ENCODE assay signal across 24 mouse cellular contexts in genomic region chr5:113087465-113087864, GRCm38 (mm10). TPM values are rescaled to one million over a fixed set of nuclear protein-coding genes. Genes with fewer than 3 reads are reported as not detected.
DNase-seq lines count a peak whose midpoint lies in the region; ATAC-seq and TF ChIP-seq lines count a peak whose summit lies in the region.
"Had no signal": no experiment of that assay in that cellular context is flagged by ENCODE, and none has a peak within 500 bp of the region (broad histone marks: within the 10 kb centered on the region; RNA-seq: fewer than 3 reads in every experiment).

No protein-coding gene starts in this region.

- H3K27me3 ChIP-seq in hindbrain, postnatal 0 days (ENCODE audit: insufficient read depth, low read length) = no peaks in the 10 kb centered on the region
- H3K27me3 ChIP-seq in hindbrain, embryonic 11.5 days (ENCODE audit: control insufficient read depth, insufficient read depth, low read length) = no peaks in the 10 kb centered on the region
- H3K27me3 ChIP-seq: embryonic facial prominence, embryonic 12.5 days; forebrain, embryonic 13.5 days; forebrain, embryonic 15.5 days had no signal

- H3K4me3 ChIP-seq in hindbrain, postnatal 0 days (ENCODE audit: low read length) = no peak overlapping the region
- no peak overlapping the region for H3K4me3 ChIP-seq in hindbrain, embryonic 11.5 days (ENCODE audit: low read depth, low read length)
- H3K4me3 ChIP-seq: embryonic facial prominence, embryonic 10.5 days; embryonic facial prominence, embryonic 12.5 days; forebrain, embryonic 13.5 days; forebrain, embryonic 15.5 days had no signal

- WGBS in hindbrain, postnatal 0 days = 88% methylated on average over 2 of the region's 2 CpGs
- 84% methylated on average over 2 of the region's 2 CpGs for WGBS in hindbrain, embryonic 11.5 days

- peak overlapping the region; percentile 38; the same call in 1 of the 2 replicates for H3K27ac ChIP-seq in hindbrain, postnatal 0 days
- no peak overlapping the region for H3K27ac ChIP-seq in hindbrain, embryonic 11.5 days (ENCODE audit: low read depth, low read length)
- H3K27ac ChIP-seq: embryonic facial prominence, embryonic 10.5 days; embryonic facial prominence, embryonic 12.5 days had no signal

- H3K9ac ChIP-seq in hindbrain, postnatal 0 days (replicated peaks; ENCODE audit: low read length) = no peak overlapping the region
- no peak overlapping the region for H3K9ac ChIP-seq in hindbrain, embryonic 11.5 days (ENCODE audit: low read depth, low read length)
- H3K9ac ChIP-seq: embryonic facial prominence, embryonic 12.5 days; forebrain, embryonic 13.5 days; forebrain, embryonic 15.5 days; forebrain, postnatal 0 days had no signal

- 0 out of 2 replicates have a peak, but pooled peaks cover 3% of the 10 kb centered on the region for H3K4me1 ChIP-seq in hindbrain, postnatal 0 days (ENCODE audit: insufficient read depth, low read length)
- H3K4me1 ChIP-seq in hindbrain, embryonic 11.5 days (replicated peaks; ENCODE audit: control insufficient read depth, insufficient read depth, low read length) = no peaks in the 10 kb centered on the region
- H3K4me1 ChIP-seq: embryonic facial prominence, embryonic 12.5 days had no signal

- no peak for DNase-seq in frontal cortex, postnatal 36 days (ENCODE audit: low spot score in 2 of 2)
- DNase-seq in hindbrain, postnatal 0 days (ENCODE audit: low spot score) = no peak
- DNase-seq in hindbrain, embryonic 11.5 days (ENCODE audit: low spot score) = no peak
- DNase-seq in brain, adult 2 months (ENCODE audit: low read depth, low spot score) = peak; percentile 67
- no peak for DNase-seq in MN1 (ENCODE audit: low spot score)
- DNase-seq: adrenal gland, adult 2 months; adrenal gland, postnatal 10 days; adrenal gland, postnatal 25 days; B cell, adult 2 months; cerebellum, adult 11-12 months; forebrain, postnatal 0 days had no signal

- peaks cover 7% of the 10 kb centered on the region; the same call in 1 of the 2 replicates for H3K36me3 ChIP-seq in hindbrain, postnatal 0 days (ENCODE audit: insufficient read depth, low read length)
- no peaks in the 10 kb centered on the region for H3K36me3 ChIP-seq in hindbrain, embryonic 11.5 days (ENCODE audit: control insufficient read depth, insufficient read depth, low read length)
- H3K36me3 ChIP-seq: embryonic facial prominence, embryonic 12.5 days; forebrain, embryonic 15.5 days; G1E had no signal

- H3K4me2 ChIP-seq in hindbrain, postnatal 0 days (ENCODE audit: low read depth, low read length) = no peak overlapping the region
- no peak overlapping the region for H3K4me2 ChIP-seq in hindbrain, embryonic 11.5 days (replicated peaks; ENCODE audit: low read depth, low read length)
- H3K4me2 ChIP-seq: embryonic facial prominence, embryonic 12.5 days; forebrain, embryonic 13.5 days; forebrain, embryonic 15.5 days had no signal

- no peak for TF ChIP-seq CTCF in hindbrain, postnatal 0 days (IDR thresholded peaks at IDR 0.05; ENCODE audit: low read depth)

- H3K9me3 ChIP-seq in hindbrain, postnatal 0 days (ENCODE audit: low read length) = no peaks in the 10 kb centered on the region
- H3K9me3 ChIP-seq in hindbrain, embryonic 11.5 days (ENCODE audit: control insufficient read depth, low read length) = no peaks in the 10 kb centered on the region
- H3K9me3 ChIP-seq: embryonic facial prominence, embryonic 10.5 days; embryonic facial prominence, embryonic 12.5 days; forebrain, embryonic 13.5 days; forebrain, embryonic 15.5 days had no signal

- peak; percentile 53; the same call in 1 of the 2 replicates for ATAC-seq in frontal cortex, adult (ENCODE audit: low TSS enrichment)
- ATAC-seq in hindbrain, postnatal 0 days = no peak
- no peak for ATAC-seq in hindbrain, embryonic 11.5 days (ENCODE audit: low FRiP score)
- ATAC-seq: CD4-positive, CD25-positive, alpha-beta regulatory T cell, adult 4 months; forebrain, embryonic 13.5 days; forebrain, embryonic 15.5 days; forebrain, postnatal 0 days had no signal

RNA-seq across cellular contexts. Expression of gene Crybb3, which starts 6.1 kb away (rescaled TPM):
- total RNA-seq in hindbrain, postnatal 0 days (2014; rRNA removed) = 1.6 and 5.3 TPM in 2 replicates
- polyA plus RNA-seq in hindbrain, postnatal 0 days (2015; fragmentation: Nextera tagmentation; extraction: Ambion mirVana) = 2.3 and 2.6 TPM in 2 replicates
- polyA plus RNA-seq in hindbrain, embryonic 11.5 days (2014; fragmentation: Nextera tagmentation; extraction: Ambion mirVana) = 0.31 and 0.85 TPM in 2 replicates
- total RNA-seq: CH12.LX, G1E had no signal
- polyA plus RNA-seq: CD4-positive, CD25-positive, alpha-beta regulatory T cell, adult 4 months; G1E had no signal

RNA-seq across cellular contexts. Expression of gene Crybb2, which starts 17.5 kb away (rescaled TPM):
- not detected in 2 replicates for total RNA-seq in hindbrain, postnatal 0 days (2014; rRNA removed)
- not detected in 2 replicates for polyA plus RNA-seq in hindbrain, postnatal 0 days (2015; fragmentation: Nextera tagmentation; extraction: Ambion mirVana)
- polyA plus RNA-seq in hindbrain, embryonic 11.5 days (2014; fragmentation: Nextera tagmentation; extraction: Ambion mirVana) = not detected in 2 replicates
- total RNA-seq: adrenal gland, adult 2 months; adrenal gland, postnatal 10 days; adrenal gland, postnatal 25 days; adrenal gland, postnatal 4 days; CH12.LX; forebrain, postnatal 0 days; G1E had no signal
- polyA plus RNA-seq: adrenal gland, adult 2 months; CD4-positive, CD25-positive, alpha-beta regulatory T cell, adult 4 months; cerebellum, adult 2 months; cortical plate, adult 2 months; embryonic facial prominence, embryonic 10.5 days; embryonic facial prominence, embryonic 12.5 days; embryonic facial prominence, embryonic 14.5 days; forebrain, embryonic 11.5 days; forebrain, embryonic 13.5 days; forebrain, embryonic 15.5 days; forebrain, postnatal 0 days; G1E had no signal
